Mouse (Mus musculus) ES-CJ7 (cell line): ENCODE data around the gene Uba5.

Experiments
- DNase-seq: peaks from one replicate; pipeline ENCODE4 v3.0.0; 2011; ENCODE audit warnings: low read depth, low spot score

Uba5 gene

GRCm38 (mm10) chr9:104063244-104063961 is 469 bp upstream of the Uba5 start, which contains the start of gene Acad11:
TSS of gene Acad11 (plus strand) at chr9:104063377.
- DNase-seq: peak; percentile 91

- DNase-seq: no peak
Observed at GRCm38 (mm10) chr9:104051028-104051427, 11.9 kb downstream of the Uba5 start.

- DNase-seq: no peak
Observed at GRCm38 (mm10) chr9:104043676-104044075, 19.3 kb downstream of the Uba5 start.

- no peak for DNase-seq
Observed at GRCm38 (mm10) chr9:104040362-104040761, 22.6 kb downstream of the Uba5 start, which contains the start of gene Gm28305. TSS of gene Gm28305 (plus strand) at chr9:104040662.

- DNase-seq: no peak
Observed at GRCm38 (mm10) chr9:104039742-104040141, 23.2 kb downstream of the Uba5 start.

GRCm38 (mm10) chr9:104039031-104039695 is 23.8 kb downstream of the Uba5 start:
- DNase-seq: peak; percentile 55

GRCm38 (mm10) chr9:104038266-104038665 is 24.7 kb downstream of the Uba5 start:
- peak; percentile 25 for DNase-seq

GRCm38 (mm10) chr9:104035261-104036015 is 27.5 kb downstream of the Uba5 start:
- peak; percentile 94 for DNase-seq

GRCm38 (mm10) chr9:104034718-104035117 is 28.2 kb downstream of the Uba5 start:
- DNase-seq: no peak

- DNase-seq: no peak
Observed at GRCm38 (mm10) chr9:104034231-104034630, 28.7 kb downstream of the Uba5 start.

- DNase-seq: no peak
Observed at GRCm38 (mm10) chr9:104029861-104030260, 33.1 kb downstream of the Uba5 start.

- DNase-seq: no peak
Observed at GRCm38 (mm10) chr9:104027186-104027585, 35.7 kb downstream of the Uba5 start.

- no peak for DNase-seq
Observed at GRCm38 (mm10) chr9:104021026-104021425, 41.9 kb downstream of the Uba5 start.

GRCm38 (mm10) chr9:104014526-104014925 is 48.4 kb downstream of the Uba5 start:
- DNase-seq: no peak

- DNase-seq: peak; percentile 82
Observed at GRCm38 (mm10) chr9:104002913-104003330, 60.0 kb downstream of the Uba5 start.

GRCm38 (mm10) chr9:104001921-104002859 is 60.7 kb downstream of the Uba5 start, which contains the start of gene Nphp3:
TSS of gene Nphp3 (plus strand) at chr9:104002544.
- DNase-seq: peak; percentile 100

GRCm38 (mm10) chr9:104000601-104001000 is 62.3 kb downstream of the Uba5 start:
- no peak for DNase-seq
